Mouse (Mus musculus) heart, postnatal 0 days (tissue): ENCODE data around the gene Nmnat2. TPM values are rescaled to one million over a fixed set of nuclear protein-coding genes. Genes with fewer than 3 reads are reported as not detected.
A peak's percentile ranks its signal among the peaks of the same experiment; 100 is the strongest.

ENCODE experiments used
- ATAC-seq: fragments of 200-750 bp; cut with Nextera tagmentation; 2 replicates; pipeline ENCODE4 v1.8.0; 2017; ENCODE audit warnings: low read depth, moderate number of reproducible peaks, moderate library complexity; ENCODE audit not compliant: insufficient read depth
- DNase-seq: peaks from one replicate; pipeline ENCODE4 v3.0.0-alpha.2; 2016; ENCODE audit warnings: low spot score
- H3K27ac ChIP-seq: fragments of 300-500 bp; sonication (generic); 2 replicates; pipeline ENCODE4 v1.5.1; 2014; ENCODE audit warnings: low read depth, mild to moderate bottlenecking
- H3K27me3 ChIP-seq: fragments of 300-500 bp; sonication (generic); 2 replicates; pipeline ENCODE4 v1.6.1; 2014; ENCODE audit warnings: low read length, mixed read lengths; ENCODE audit not compliant: control insufficient read depth, insufficient read depth
- H3K36me3 ChIP-seq: fragments of 300-500 bp; sonication (generic); replicated peaks from 2 replicates; pipeline ENCODE4 v1.6.1; 2014; ENCODE audit warnings: low read length, mixed read lengths; ENCODE audit not compliant: control insufficient read depth, insufficient read depth
- H3K4me1 ChIP-seq: fragments of 300-500 bp; sonication (generic); 2 replicates; pipeline ENCODE4 v1.6.1; 2014; ENCODE audit warnings: antibody characterized with exemption; ENCODE audit not compliant: control insufficient read depth, insufficient read depth
- H3K4me2 ChIP-seq: fragments of 300-500 bp; sonication (generic); 2 replicates; pipeline ENCODE4 v1.6.1; 2014; ENCODE audit warnings: low read depth, mild to moderate bottlenecking, low read length, moderate library complexity
- H3K4me3 ChIP-seq: fragments of 300-500 bp; sonication (generic); 2 replicates; pipeline ENCODE4 v1.5.1; 2014; ENCODE audit warnings: low read depth, low read length
- H3K9ac ChIP-seq: fragments of 300-500 bp; sonication (generic); replicated peaks from 2 replicates; pipeline ENCODE4 v1.6.1; 2014; ENCODE audit warnings: low read depth, low read length, mixed read lengths
- H3K9me3 ChIP-seq: fragments of 300-500 bp; sonication (generic); replicated peaks from 2 replicates; pipeline ENCODE4 v1.6.1; 2016; ENCODE audit warnings: low read length; ENCODE audit not compliant: control insufficient read depth
- CTCF ChIP-seq: IDR thresholded peaks from 2 replicates; pipeline ENCODE4 v1.5.1; 2016; ENCODE audit warnings: antibody characterized with exemption, control low read depth, low read depth
- EP300 ChIP-seq: IDR thresholded peaks from 2 replicates; pipeline ENCODE4 v1.6.1; 2016; ENCODE audit warnings: antibody characterized with exemption, low read depth
- WGBS: fragments of 180-500 bp; shearing (Covaris S2); extraction: QIAGEN DNeasy Blood & Tissue Kit; methylation state at CpG from one replicate; pipeline ENCODE4 v1.1.7; 2014; 5-methylcytosine and 5-hydroxymethylcytosine counted together
- polyA plus RNA-seq: library from polyadenylated mRNA; unstranded; fragments of >200 nt; fragmentation: Nextera tagmentation; extraction: Ambion mirVana; gene quantifications from 2 replicates; pipeline ENCODE4 v1.2.1, GENCODE M21; 2015
- total RNA-seq: library from RNA; depleted of rRNA; stranded (reverse); fragments of >200 nt; gene quantifications from 2 replicates; pipeline ENCODE4 v1.2.3, GENCODE M21; 2014; ENCODE audit warnings: low replicate concordance

The Nmnat2 gene
- total and polyA plus RNA-seq, 2 experiments from 2014 or later, result 0.57 to 0.69 TPM

DNA sequence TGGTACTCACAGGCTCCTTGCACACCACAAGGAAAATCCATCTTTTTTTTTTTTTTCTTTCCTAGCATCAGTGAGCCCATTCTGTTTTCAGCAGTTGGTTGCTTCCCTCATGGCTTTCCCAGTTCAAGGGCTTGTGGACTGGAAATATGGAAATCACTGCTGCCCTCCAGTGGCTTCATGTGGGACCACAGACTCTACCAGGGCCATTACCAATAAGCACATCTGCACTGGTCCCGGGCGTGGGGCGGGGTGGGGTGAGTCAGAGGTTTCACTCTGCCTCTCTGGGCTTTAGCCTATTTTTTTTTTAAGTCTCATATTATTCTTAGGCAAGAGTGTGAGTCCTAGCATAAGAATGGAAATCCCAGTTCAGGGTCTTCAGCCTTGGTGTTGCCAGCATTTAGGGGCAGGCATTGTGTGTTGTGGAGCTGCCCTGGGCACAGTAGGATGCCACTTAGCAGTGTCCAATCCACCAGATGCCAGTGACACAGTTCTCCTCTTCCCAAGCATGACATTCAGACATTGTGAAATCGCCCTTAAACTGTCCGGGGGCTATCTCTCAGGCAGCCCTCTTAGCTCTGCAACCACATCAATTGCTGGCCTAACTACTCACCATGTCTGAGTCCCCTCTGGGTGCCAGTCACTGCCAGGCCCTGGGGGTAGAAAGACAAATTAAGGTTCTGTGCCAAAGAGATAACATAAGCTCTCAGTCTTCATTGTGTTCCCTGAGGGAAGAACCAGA is 137.6 kb downstream of the Nmnat2 start:
- H3K27me3 ChIP-seq, result no peaks in the 10 kb centered on the region
- 0 out of 2 replicates have a peak overlapping the region, but pooled peaks have one; percentile 20 for H3K27ac ChIP-seq
- H3K4me1 ChIP-seq, result 0 out of 2 replicates have a peak, but pooled peaks cover 4% of the 10 kb centered on the region
- no peak overlapping the region for H3K4me2 ChIP-seq
- H3K36me3 ChIP-seq, result no peaks in the 10 kb centered on the region
- no peak overlapping the region for H3K4me3 ChIP-seq
- H3K9ac ChIP-seq, result no peak overlapping the region
- no peaks in the 10 kb centered on the region for H3K9me3 ChIP-seq
- DNase-seq (peak; percentile 79), ATAC-seq (peak; percentile 69)
- WGBS, result 53% methylated on average over 5 of the region's 5 CpGs
- TF ChIP-seq EP300, result no peak
- peak; percentile 66 for TF ChIP-seq CTCF

DNA sequence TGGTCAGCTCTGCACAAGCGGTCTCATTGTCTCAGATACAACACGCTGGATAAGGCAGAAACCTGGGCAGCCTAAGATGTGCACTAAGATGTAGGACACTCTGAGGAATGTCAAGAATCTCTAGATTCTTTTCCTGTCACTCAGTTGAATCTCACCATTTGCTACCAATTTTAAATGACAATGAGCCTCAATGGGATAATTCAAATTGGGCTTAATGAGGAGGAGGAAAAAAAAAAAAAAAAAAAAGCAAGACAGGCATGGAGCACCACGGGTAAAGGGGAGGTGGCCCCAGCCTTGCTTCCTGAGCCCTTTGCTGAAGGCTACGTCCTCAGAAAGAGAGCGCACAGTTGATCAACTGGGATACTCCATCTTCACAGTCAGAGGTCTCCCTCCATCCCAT is 138.4 kb downstream of the Nmnat2 start:
- 72% methylated on average over 5 of the region's 5 CpGs for WGBS
- H3K4me2 ChIP-seq, result no peak overlapping the region
- no peak overlapping the region for H3K27ac ChIP-seq
- 0 out of 2 replicates have a peak, but pooled peaks cover 4% of the 10 kb centered on the region for H3K4me1 ChIP-seq
- no peaks in the 10 kb centered on the region for H3K27me3 ChIP-seq
- no peak overlapping the region for H3K4me3 ChIP-seq
- DNase-seq (no peak), ATAC-seq (no peak)
- no peaks in the 10 kb centered on the region for H3K9me3 ChIP-seq
- H3K36me3 ChIP-seq, result no peaks in the 10 kb centered on the region
- H3K9ac ChIP-seq, result no peak overlapping the region
- no peak for TF ChIP-seq EP300
- TF ChIP-seq CTCF, result no peak

- TF ChIP-seq CTCF (no peak), EP300 (no peak)
- WGBS, result 70% methylated on average over 4 of the region's 4 CpGs
- no peak overlapping the region for H3K9ac ChIP-seq
- no peak overlapping the region for H3K27ac ChIP-seq
- no peaks in the 10 kb centered on the region for H3K9me3 ChIP-seq
- no peaks in the 10 kb centered on the region for H3K36me3 ChIP-seq
- no peak overlapping the region for H3K4me2 ChIP-seq
- ATAC-seq (no peak), DNase-seq (no peak)
- 0 out of 2 replicates have a peak, but pooled peaks cover 4% of the 10 kb centered on the region for H3K4me1 ChIP-seq
- no peaks in the 10 kb centered on the region for H3K27me3 ChIP-seq
- no peak overlapping the region for H3K4me3 ChIP-seq
These were observed 138.8 kb downstream of the Nmnat2 start for GRCm38 (mm10) chr1:153093581-153093980.

DNA sequence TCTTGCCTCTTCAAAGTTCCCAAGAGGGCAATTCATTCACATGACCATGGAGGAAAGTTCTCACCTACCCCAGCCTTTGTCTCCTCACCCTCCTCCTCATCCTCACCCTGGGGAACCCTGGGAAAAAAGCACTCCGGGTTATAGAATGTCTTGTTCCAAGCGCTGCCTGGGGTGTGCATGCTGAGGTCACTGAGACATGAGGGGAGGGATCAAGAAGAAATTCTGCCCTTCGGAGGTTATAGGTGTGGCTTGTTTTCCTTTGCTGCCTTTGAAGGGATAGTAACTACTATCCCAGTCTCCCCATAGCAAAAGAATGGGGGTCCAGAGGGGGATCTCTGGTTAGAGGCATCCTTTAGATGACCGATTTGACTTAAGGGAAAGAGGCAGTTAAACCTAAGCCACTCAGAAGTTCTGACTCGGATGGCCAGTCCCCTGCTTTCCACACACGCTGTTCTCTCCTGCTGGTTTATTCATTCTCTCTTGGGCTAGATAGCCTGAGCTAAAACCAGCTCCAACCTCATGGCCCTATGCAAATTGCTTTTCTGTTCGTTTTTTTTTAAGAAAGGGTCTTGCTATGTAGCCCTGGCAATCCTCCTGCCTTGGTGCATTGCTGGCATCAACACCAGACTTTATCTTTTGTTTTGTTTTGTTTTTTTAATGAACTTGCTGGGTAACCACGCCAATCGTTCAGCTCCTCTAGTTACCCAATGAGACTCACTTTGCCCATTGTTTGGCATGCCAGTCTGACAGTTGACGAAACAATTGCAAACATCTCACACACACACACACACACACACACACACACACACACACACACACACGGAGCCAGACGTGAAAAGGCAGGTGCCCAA is 139.7 kb downstream of the Nmnat2 start:
- H3K9ac ChIP-seq, result no peak overlapping the region
- H3K27ac ChIP-seq, result no peak overlapping the region
- 54% methylated on average over 12 of the region's 12 CpGs for WGBS
- H3K4me1 ChIP-seq, result 0 out of 2 replicates have a peak, but pooled peaks cover 4% of the 10 kb centered on the region
- TF ChIP-seq CTCF (no peak), EP300 (no peak)
- H3K4me2 ChIP-seq, result no peak overlapping the region
- DNase-seq, result no peak
- H3K27me3 ChIP-seq, result no peaks in the 10 kb centered on the region
- H3K9me3 ChIP-seq, result no peaks in the 10 kb centered on the region
- H3K4me3 ChIP-seq, result no peak overlapping the region
- ATAC-seq, result no peak
- H3K36me3 ChIP-seq, result no peaks in the 10 kb centered on the region

GRCm38 (mm10) chr1:153095328-153095727 is 140.5 kb downstream of the Nmnat2 start:
- ATAC-seq (no peak), DNase-seq (no peak)
- TF ChIP-seq CTCF (no peak), EP300 (no peak)
- Histone ChIP-seq H3K4me1 (0 out of 2 replicates have a peak, but pooled peaks cover 4% of the 10 kb centered on the region), H3K27ac (no peak overlapping the region), H3K36me3 (no peaks in the 10 kb centered on the region), H3K9ac (no peak overlapping the region), H3K9me3 (no peaks in the 10 kb centered on the region), H3K27me3 (no peaks in the 10 kb centered on the region), H3K4me3 (no peak overlapping the region), H3K4me2 (no peak overlapping the region)
- WGBS, result 79% methylated on average over 6 of the region's 6 CpGs
